Mouse (Mus musculus) ES-E14 (cell line): ENCODE measurements at regions not wholly inside any gene's neighbourhood (a gene's known extent, or its start where the extent isn't known, plus 50 kb on each side); places are given as distances from the start of the nearest gene placed in this dataset.

ENCODE experiments used
- DNase-seq: peaks from one replicate; pipeline ENCODE4 v3.0.0-alpha.2; 2013; ENCODE audit warnings: low read depth, low spot score
- H3K27ac ChIP-seq: 2 replicates; pipeline ENCODE4 v1.5.1; 2012; ENCODE audit warnings: low read depth, mild to moderate bottlenecking, low read length, moderate library complexity, mixed read lengths; ENCODE audit not compliant: poor library complexity, insufficient read depth, severe bottlenecking
- H3K36me3 ChIP-seq: 2 replicates; pipeline ENCODE4 v1.6.1; 2012; ENCODE audit warnings: mild to moderate bottlenecking, low read length, moderate library complexity, mixed read lengths; ENCODE audit not compliant: control insufficient read depth, poor library complexity, insufficient read depth, severe bottlenecking
- H3K4me1 ChIP-seq, 2 experiments: fragments of 150-350 bp in 1 of 2; sonication (generic) in 1 of 2; 2 replicates each; pipeline ENCODE4 v1.6.1; 2012; ENCODE audit warnings: low read length in 2 of 2, mild to moderate bottlenecking in 1 of 2, mixed read lengths in 1 of 2; ENCODE audit not compliant: control insufficient read depth in 2 of 2, insufficient read depth in 2 of 2, poor library complexity in 1 of 2
- H3K4me3 ChIP-seq, 2 experiments: fragments of 150-350 bp in 1 of 2; sonication (generic) in 1 of 2; 2 replicates each; pipeline ENCODE4 v1.5.1; 2012; ENCODE audit warnings: low read length in 2 of 2, low read depth in 1 of 2, mild to moderate bottlenecking in 1 of 2, mixed read lengths in 1 of 2; ENCODE audit not compliant: insufficient read depth in 1 of 2, poor library complexity in 1 of 2, severe bottlenecking in 1 of 2
- H3K9ac ChIP-seq: 2 replicates; pipeline ENCODE4 v1.6.1; 2012; ENCODE audit warnings: low read depth, mild to moderate bottlenecking, low read length, mixed read lengths; ENCODE audit not compliant: poor library complexity, insufficient read depth, severe bottlenecking
- H3K9me3 ChIP-seq: fragments of 150-350 bp; sonication (generic); 2 replicates; pipeline ENCODE4 v1.6.1; 2012; ENCODE audit warnings: low read depth, mild to moderate bottlenecking, low read length; ENCODE audit not compliant: control insufficient read depth, insufficient read depth
- CHD2 ChIP-seq: IDR thresholded peaks from 2 replicates; pipeline ENCODE4 v1.6.1; 2014; ENCODE audit warnings: mild to moderate bottlenecking, low read depth, low read length, inconsistent platforms
- HCFC1 ChIP-seq: IDR thresholded peaks from 2 replicates; pipeline ENCODE4 v1.6.1; 2012; ENCODE audit warnings: low read length, inconsistent platforms, borderline replicate concordance; ENCODE audit not compliant: insufficient read depth
- MAFK ChIP-seq: IDR thresholded peaks from 2 replicates; pipeline ENCODE4 v1.6.1; 2014; ENCODE audit warnings: mild to moderate bottlenecking, low read depth, low read length, inconsistent platforms; ENCODE audit not compliant: insufficient read depth
- ZC3H11A ChIP-seq: IDR thresholded peaks from 2 replicates; pipeline ENCODE4 v1.6.1; 2012; ENCODE audit warnings: low read depth, mild to moderate bottlenecking, inconsistent platforms, low read length, borderline replicate concordance
- ZNF384 ChIP-seq: IDR thresholded peaks from 2 replicates; pipeline ENCODE4 v1.6.1; 2012; ENCODE audit warnings: low read depth, low read length, inconsistent platforms
- in situ Hi-C, 2 experiments: fragments of 600-800 bp; cut with MboI; formaldehyde crosslinking; loops; one replicate each; pipeline ENCODE4 v1.15.1; 2025; ENCODE audit warnings: low sequenced_read_pairs in 2 of 2, inconsistent platforms in 1 of 2; ENCODE audit not compliant: unreplicated experiment in 2 of 2

DNA sequence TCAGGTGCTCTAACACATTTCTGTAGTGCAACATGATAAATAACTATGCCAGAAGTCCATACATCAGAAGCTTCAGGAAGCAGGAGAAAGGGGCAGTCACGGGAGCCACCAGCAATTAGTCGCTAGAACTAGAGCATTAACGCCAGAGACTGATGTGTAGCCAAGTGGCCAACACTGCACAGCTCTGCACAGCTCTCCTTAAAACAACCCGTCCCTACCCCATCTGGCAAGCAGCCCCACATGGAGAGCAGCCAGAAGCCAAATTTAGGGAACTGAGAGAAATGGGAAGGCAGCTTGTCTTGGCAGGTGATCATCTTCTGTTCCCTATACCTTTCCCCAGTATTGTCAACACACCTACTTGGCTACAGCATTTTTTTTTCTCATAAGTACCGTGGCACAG lies 172.3 kb upstream of the Bdnf start:
- no peak for DNase-seq
- in situ Hi-C loops = no loop called here

DNA sequence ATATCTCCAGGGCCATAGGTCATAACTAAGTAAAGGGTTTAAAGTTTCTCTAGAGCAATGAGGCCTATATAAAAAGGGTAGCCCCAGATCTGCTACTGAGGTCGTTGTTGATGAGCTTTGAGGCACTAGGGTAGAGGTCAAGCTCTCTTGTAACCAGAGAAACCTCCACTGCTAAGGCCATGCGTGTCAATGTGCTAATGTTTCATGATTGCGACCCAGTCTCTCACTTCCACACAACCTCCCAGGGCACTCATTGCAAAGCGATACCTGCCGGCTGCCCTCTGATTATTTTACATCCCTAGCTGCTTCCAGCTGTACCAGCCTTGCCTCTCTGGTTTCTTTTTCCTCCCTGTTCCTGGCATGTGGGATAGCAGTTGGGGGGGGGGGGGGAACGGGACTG lies 169.6 kb upstream of the Bdnf start:
- Histone ChIP-seq H3K27ac (no peak overlapping the region), H3K36me3 (no peaks in the 10 kb centered on the region), H3K4me3 (no peak overlapping the region), H3K9ac (no peak overlapping the region), H3K9me3 (no peaks in the 10 kb centered on the region), H3K4me1 (no peaks in the 10 kb centered on the region)
- no peak for TF ChIP-seq MAFK
- TF ChIP-seq HCFC1 = no peak
- no peak for TF ChIP-seq ZNF384
- no peak for TF ChIP-seq CHD2
- no peak for TF ChIP-seq ZC3H11A
- DNase-seq = no peak
- in situ Hi-C loops = no loop called here

More for the DNA sequence above, 172.3 kb upstream of the Bdnf start:
- Histone ChIP-seq H3K9me3 (no peaks in the 10 kb centered on the region), H3K27ac (no peak overlapping the region), H3K36me3 (no peaks in the 10 kb centered on the region), H3K4me1 (no peaks in the 10 kb centered on the region), H3K9ac (no peak overlapping the region), H3K4me3 (no peak overlapping the region)
- TF ChIP-seq HCFC1 (no peak), ZC3H11A (no peak), CHD2 (no peak), ZNF384 (no peak), MAFK (no peak)

DNA sequence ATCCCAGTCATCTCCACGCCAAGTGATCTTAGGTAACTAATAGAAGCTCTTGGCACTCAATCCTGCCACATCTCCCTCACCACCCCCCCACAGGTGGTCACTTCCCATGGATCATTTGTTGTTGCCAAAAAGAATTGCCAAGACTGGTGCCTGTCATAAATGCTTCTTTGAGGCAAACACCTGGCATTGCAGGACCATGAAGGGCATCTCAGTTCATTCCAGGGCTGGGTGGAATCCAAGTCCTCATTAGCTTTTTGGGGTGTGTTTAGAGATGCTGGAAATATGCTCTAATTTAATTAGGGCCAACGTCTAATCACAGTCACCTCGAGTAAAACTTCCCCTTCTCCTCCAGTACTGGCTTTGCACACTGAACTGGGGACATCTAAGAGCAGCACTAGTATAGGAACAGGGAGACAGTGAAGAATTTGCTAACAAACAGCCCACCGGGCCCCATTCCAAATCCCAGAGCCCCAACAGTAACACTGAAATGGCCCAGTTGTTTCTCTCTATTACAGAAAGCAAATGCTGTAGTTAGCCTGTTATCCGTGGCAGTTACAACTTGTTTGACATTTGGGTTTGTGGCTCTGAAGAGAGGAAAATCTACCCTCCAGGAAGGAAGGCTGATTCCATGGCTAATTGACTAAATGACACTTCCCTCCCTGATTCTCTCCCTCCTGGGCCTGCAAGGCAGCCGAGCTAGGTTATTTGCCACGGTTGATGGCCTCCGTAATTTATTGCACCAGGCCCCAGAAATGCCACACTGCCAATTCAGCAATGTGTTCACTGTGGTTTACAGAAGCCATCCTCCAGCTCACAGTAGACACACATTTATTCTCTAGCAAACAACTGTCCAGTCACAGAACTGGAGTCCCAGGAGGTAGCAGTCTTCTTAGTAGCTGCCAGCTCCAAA lies 164.2 kb upstream of the Bdnf start:
- Histone ChIP-seq H3K4me3 (no peak overlapping the region), H3K9me3 (no peaks in the 10 kb centered on the region), H3K36me3 (no peaks in the 10 kb centered on the region), H3K4me1 (no peaks in the 10 kb centered on the region), H3K27ac (no peak overlapping the region), H3K9ac (no peak overlapping the region)
- in situ Hi-C loops = no loop called here
- no peak for TF ChIP-seq HCFC1
- no peak for TF ChIP-seq MAFK
- no peak for TF ChIP-seq ZNF384
- TF ChIP-seq ZC3H11A = no peak
- no peak for TF ChIP-seq CHD2
- DNase-seq = no peak

DNA sequence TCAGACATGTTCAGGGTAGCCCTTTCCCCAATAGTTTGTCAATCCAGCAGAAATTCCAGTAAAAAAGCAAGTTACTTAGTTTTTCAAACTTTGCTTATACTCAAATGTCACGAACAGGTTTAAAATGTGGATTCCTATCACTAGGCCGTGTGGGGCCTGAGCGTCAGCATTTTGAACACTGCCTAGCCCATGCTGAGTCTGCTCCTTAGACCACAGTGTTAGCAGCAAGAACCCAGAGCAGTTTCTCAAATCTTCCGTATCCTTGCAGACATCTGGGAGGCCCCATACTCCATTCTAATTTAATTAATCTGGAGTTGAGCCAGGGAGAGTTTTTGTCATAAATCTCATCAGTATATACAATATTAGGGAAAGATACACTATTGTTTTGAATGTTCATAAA lies 163.4 kb upstream of the Bdnf start:
- in situ Hi-C loops = no loop called here
- TF ChIP-seq CHD2 (no peak), ZNF384 (no peak), ZC3H11A (no peak)
- Histone ChIP-seq H3K9ac (no peak overlapping the region), H3K4me1 (no peaks in the 10 kb centered on the region), H3K27ac (no peak overlapping the region), H3K9me3 (no peaks in the 10 kb centered on the region), H3K4me3 (no peak overlapping the region), H3K36me3 (no peaks in the 10 kb centered on the region)
- no peak for DNase-seq

DNA sequence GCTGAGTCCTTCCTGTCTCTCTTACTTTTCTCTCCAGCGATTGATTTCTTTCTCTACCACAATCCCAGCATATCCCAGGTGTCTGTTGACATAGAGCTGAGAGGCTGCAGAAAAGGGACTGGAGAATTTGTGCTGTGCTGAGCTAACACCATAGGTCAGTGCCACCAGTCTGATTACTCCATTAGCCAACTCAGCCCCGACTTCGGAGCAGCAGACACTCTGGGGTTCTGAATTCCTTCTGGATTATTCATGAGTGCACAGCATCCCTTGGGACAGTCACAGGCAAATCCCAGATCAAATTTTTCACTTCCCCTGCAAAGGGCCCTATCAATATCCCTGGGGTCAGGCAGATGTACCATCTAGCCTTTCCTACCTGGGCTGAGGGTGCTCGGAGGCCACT lies 155.2 kb upstream of the Bdnf start:
- H3K9ac ChIP-seq = no peak overlapping the region
- H3K4me1 ChIP-seq = no peaks in the 10 kb centered on the region
- H3K4me3 ChIP-seq = no peak overlapping the region
- H3K36me3 ChIP-seq = no peaks in the 10 kb centered on the region
- no peaks in the 10 kb centered on the region for H3K9me3 ChIP-seq
- in situ Hi-C loops = no loop called here
- TF ChIP-seq ZC3H11A = no peak
- TF ChIP-seq MAFK = no peak
- no peak for TF ChIP-seq ZNF384
- TF ChIP-seq CHD2 = no peak
- TF ChIP-seq HCFC1 = no peak
- no peak for DNase-seq
- no peak overlapping the region for H3K27ac ChIP-seq
